In the genomic region with DNA sequence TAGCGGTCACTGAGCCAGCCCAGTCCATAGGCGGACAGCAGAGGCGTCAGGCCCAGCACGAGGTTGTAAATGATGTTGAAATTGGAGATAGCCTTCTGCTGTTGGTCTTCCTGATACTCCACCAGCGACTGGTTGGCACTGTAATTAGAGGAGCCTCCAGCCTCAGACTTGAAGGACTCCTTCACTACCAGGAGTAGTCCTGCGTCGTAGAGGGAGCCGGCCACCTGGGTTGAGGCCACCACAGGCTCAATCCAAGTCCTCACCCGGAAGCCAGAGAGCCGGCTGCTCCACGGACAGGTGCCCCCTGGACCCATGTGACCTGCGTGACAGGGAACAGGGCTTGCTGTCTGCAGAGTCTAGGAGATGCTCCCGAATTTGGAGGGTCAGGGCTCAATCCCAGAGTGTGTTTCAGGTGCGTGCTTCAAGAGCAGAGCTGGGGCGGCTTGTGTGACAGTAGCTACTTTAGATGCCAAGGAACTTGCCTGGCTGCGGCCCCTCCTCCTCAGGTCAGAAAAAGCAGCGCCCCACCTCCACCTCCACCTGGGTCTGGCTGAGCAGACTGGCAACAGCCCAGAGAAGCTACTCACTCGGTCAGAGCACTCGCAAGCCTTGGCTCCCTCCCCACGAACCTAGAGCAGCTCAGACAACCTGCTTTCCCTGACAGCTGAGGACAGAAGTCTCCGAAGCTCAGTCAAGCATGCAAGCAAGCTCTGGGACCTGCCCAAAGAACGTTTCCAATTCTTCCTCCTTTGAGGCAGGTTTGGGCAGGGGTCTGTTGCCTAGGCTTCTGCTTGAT, we compare ENCODE assay signal across 11 mouse cellular contexts. TPM values are rescaled to one million over a fixed set of nuclear protein-coding genes. Genes with fewer than 3 reads are reported as not detected.
DNase-seq lines count a peak whose midpoint lies in the region; ATAC-seq lines count a peak whose summit lies in the region.
"Had no signal": no experiment of that assay in that cellular context is flagged by ENCODE, and none has a peak within 500 bp of the region (broad histone marks: within the 10 kb centered on the region; RNA-seq: fewer than 3 reads in every experiment).

A gene (minus strand): TSS at position 449 of the 796 bp plus-strand sequence.

- WGBS in stomach, embryonic 15.5 days = 17% methylated on average over 22 of the region's 22 CpGs

- no peak within 1 kb of the TSS for H3K27ac ChIP-seq in stomach, embryonic 15.5 days
- H3K27ac ChIP-seq: heart, embryonic 10.5 days; liver, embryonic 14.5 days had no signal

- no peaks in the 10 kb centered on the region for H3K9me3 ChIP-seq in stomach, embryonic 15.5 days
- H3K9me3 ChIP-seq: heart, embryonic 10.5 days had no signal

- no peaks in the 10 kb centered on the region for H3K27me3 ChIP-seq in stomach, embryonic 15.5 days (replicated peaks)

- H3K4me3 ChIP-seq in stomach, embryonic 15.5 days (replicated peaks) = no peak within 1 kb of the TSS; the same call in 1 of the 2 replicates
- H3K4me3 ChIP-seq: heart, embryonic 10.5 days had no signal

- H3K4me1 ChIP-seq in stomach, embryonic 15.5 days = no peaks in the 10 kb centered on the region

- no peaks in the 10 kb centered on the region for H3K36me3 ChIP-seq in stomach, embryonic 15.5 days
- H3K36me3 ChIP-seq: heart, embryonic 10.5 days had no signal

- DNase-seq in cerebellum, adult 11-12 months = peak; percentile 34
- no peak for DNase-seq in cerebellum, adult 11 months
- DNase-seq in ovary, postnatal 36 days (ENCODE audit: low spot score) = peak; percentile 13
- no peak for DNase-seq in ovary, adult 18-20 months (ENCODE audit: low spot score)
- DNase-seq in kidney, adult 18-20 months = peak; percentile 70
- DNase-seq in gastrocnemius, postnatal 25 days = no peak
- DNase-seq in left cerebral cortex, adult 11 months (ENCODE audit: low spot score) = no peak

- peak within 1 kb of the TSS; percentile 4; the same call in 1 of the 2 replicates for H3K4me2 ChIP-seq in stomach, embryonic 15.5 days

- ATAC-seq in stomach, embryonic 15.5 days (ENCODE audit: insufficient read depth, low FRiP score, low read depth) = peak; percentile 35; the same call in 1 of the 2 replicates

- H3K9ac ChIP-seq in stomach, embryonic 15.5 days = no peak within 1 kb of the TSS
- H3K9ac ChIP-seq: liver, embryonic 14.5 days had no signal

RNA-seq across cellular contexts. Expression of the gene that starts here (rescaled TPM):
- 0.10 TPM in 1 of 2 replicates, not detected in the other for polyA plus RNA-seq in stomach, embryonic 15.5 days (2015; fragmentation: Nextera tagmentation; extraction: Ambion mirVana)
- not detected for total RNA-seq in gastrocnemius, postnatal 25 days (2021)
- polyA plus RNA-seq: cortical plate, adult 2 months; liver, embryonic 14.5 days had no signal

Comparison
In these comparisons a context has a peak if more than half of its experiments do, and no peak if none do; other contexts are left out.
1. DNase-seq: peak in cerebellum, adult 11-12 months (single experiment), ovary, postnatal 36 days (single experiment) and kidney, adult 18-20 months (single experiment); none in cerebellum, adult 11 months (single experiment), ovary, adult 18-20 months (single experiment), gastrocnemius, postnatal 25 days (single experiment) and left cerebral cortex, adult 11 months (single experiment).
2. Peak in ATAC-seq and H3K4me2 ChIP-seq in stomach, embryonic 15.5 days; RNA of the gene not detected or under 1 TPM.